Mouse (Mus musculus) hindbrain, postnatal 0 days (tissue): ENCODE data around the gene Upk3bl. TPM values are rescaled to one million over a fixed set of nuclear protein-coding genes. Genes with fewer than 3 reads are reported as not detected.

Source experiments
- ATAC-seq: fragments of 200-750 bp; cut with Nextera tagmentation; 2 replicates; pipeline ENCODE4 v1.8.0; 2017; ENCODE audit warnings: mild to moderate bottlenecking, moderate TSS enrichment, moderate library complexity
- DNase-seq: peaks from one replicate; pipeline ENCODE4 v3.0.0-alpha.2; 2015; ENCODE audit warnings: low spot score
- H3K27ac ChIP-seq: fragments of 300-500 bp; sonication (generic); 2 replicates; pipeline ENCODE4 v1.5.1; 2014; ENCODE audit warnings: mild to moderate bottlenecking
- H3K27me3 ChIP-seq: fragments of 300-500 bp; sonication (generic); 2 replicates; pipeline ENCODE4 v1.6.1; 2014; ENCODE audit warnings: low read length, mixed read lengths; ENCODE audit not compliant: insufficient read depth
- H3K36me3 ChIP-seq: fragments of 300-500 bp; sonication (generic); 2 replicates; pipeline ENCODE4 v1.6.1; 2014; ENCODE audit warnings: low read length, mixed read lengths; ENCODE audit not compliant: insufficient read depth
- H3K4me1 ChIP-seq: fragments of 300-500 bp; sonication (generic); 2 replicates; pipeline ENCODE4 v1.6.1; 2014; ENCODE audit warnings: antibody characterized with exemption, low read length, mixed read lengths; ENCODE audit not compliant: insufficient read depth
- H3K4me2 ChIP-seq: fragments of 300-500 bp; sonication (generic); 2 replicates; pipeline ENCODE4 v1.6.1; 2014; ENCODE audit warnings: low read depth, mild to moderate bottlenecking, low read length, moderate library complexity, mixed read lengths
- H3K4me3 ChIP-seq: fragments of 300-500 bp; sonication (generic); 2 replicates; pipeline ENCODE4 v1.5.1; 2014; ENCODE audit warnings: low read length
- H3K9ac ChIP-seq: fragments of 300-500 bp; sonication (generic); replicated peaks from 2 replicates; pipeline ENCODE4 v1.6.1; 2014; ENCODE audit warnings: mild to moderate bottlenecking, low read length, moderate library complexity, mixed read lengths
- H3K9me3 ChIP-seq: fragments of 300-500 bp; sonication (generic); 2 replicates; pipeline ENCODE4 v1.6.1; 2016; ENCODE audit warnings: low read length, mixed read lengths
- CTCF ChIP-seq: IDR thresholded peaks from 2 replicates; pipeline ENCODE4 v1.5.1; 2016; ENCODE audit warnings: antibody characterized with exemption, control low read depth, low read depth
- WGBS: fragments of 180-500 bp; shearing (Covaris S2); extraction: QIAGEN DNeasy Blood & Tissue Kit; methylation state at CpG from one replicate; pipeline ENCODE4 v1.1.7; 2014; 5-methylcytosine and 5-hydroxymethylcytosine counted together
- polyA plus RNA-seq: library from polyadenylated mRNA; unstranded; fragments of >200 nt; fragmentation: Nextera tagmentation; extraction: Ambion mirVana; gene quantifications from 2 replicates; pipeline ENCODE4 v1.2.1, GENCODE M21; 2015
- total RNA-seq: library from RNA; depleted of rRNA; stranded (reverse); fragments of >200 nt; gene quantifications from 2 replicates; pipeline ENCODE4 v1.2.3, GENCODE M21; 2014; rRNA removed

Gene Upk3bl
- total RNA-seq, result not detected in 2 replicates
- polyA plus RNA-seq, result 0.14 TPM in 1 of 2 replicates, not detected in the other

- Histone ChIP-seq H3K9ac (no peak within 1 kb of the TSS), H3K36me3 (no peaks in the 10 kb centered on the region), H3K9me3 (no peaks in the 10 kb centered on the region), H3K4me3 (no peak within 1 kb of the TSS), H3K27me3 (no peaks in the 10 kb centered on the region), H3K4me2 (no peak within 1 kb of the TSS), H3K27ac (no peak within 1 kb of the TSS), H3K4me1 (peaks cover 9% of the 10 kb centered on the region; the same call in 1 of the 2 replicates)
- ATAC-seq, result no peak
- no peak for DNase-seq
- TF ChIP-seq CTCF, result no peak
- WGBS, result 90% methylated on average over 11 of the region's 11 CpGs
These were observed at the start of gene Upk3bl for GRCm38 (mm10) chr5:136054301-136055077. TSS of gene Upk3bl (plus strand) at chr5:136054492.

GRCm38 (mm10) chr5:136004537-136004936, 49.8 kb upstream of the Upk3bl start:
- H3K4me1 ChIP-seq, result peaks cover 5% of the 10 kb centered on the region; the same call in 1 of the 2 replicates
- no peak for TF ChIP-seq CTCF
- no peak overlapping the region for H3K4me2 ChIP-seq
- no peaks in the 10 kb centered on the region for H3K36me3 ChIP-seq
- H3K9ac ChIP-seq, result no peak overlapping the region
- H3K27ac ChIP-seq, result no peak overlapping the region
- 77% methylated on average over 4 of the region's 4 CpGs for WGBS
- no peaks in the 10 kb centered on the region for H3K27me3 ChIP-seq
- ATAC-seq (no peak), DNase-seq (no peak)
- H3K9me3 ChIP-seq, result no peaks in the 10 kb centered on the region
- H3K4me3 ChIP-seq, result no peak overlapping the region

- no peak for ATAC-seq
- no peaks in the 10 kb centered on the region for H3K4me1 ChIP-seq
- H3K27ac ChIP-seq, result no peak overlapping the region
- no peaks in the 10 kb centered on the region for H3K27me3 ChIP-seq
- H3K4me3 ChIP-seq, result no peak overlapping the region
- peaks cover 20% of the 10 kb centered on the region for H3K36me3 ChIP-seq
- no peak for DNase-seq
- 66% methylated on average over 7 of the region's 7 CpGs for WGBS
- H3K4me2 ChIP-seq, result no peak overlapping the region
- TF ChIP-seq CTCF, result no peak
- H3K9ac ChIP-seq, result no peak overlapping the region
- no peaks in the 10 kb centered on the region for H3K9me3 ChIP-seq
These were observed 46.5 kb upstream of the Upk3bl start for GRCm38 (mm10) chr5:136007745-136008144.

- Histone ChIP-seq H3K27ac (no peak overlapping the region), H3K36me3 (peaks cover 20% of the 10 kb centered on the region), H3K4me3 (no peak overlapping the region), H3K4me2 (no peak overlapping the region), H3K4me1 (0 out of 2 replicates have a peak, but pooled peaks cover 2% of the 10 kb centered on the region), H3K9me3 (no peaks in the 10 kb centered on the region), H3K9ac (no peak overlapping the region), H3K27me3 (no peaks in the 10 kb centered on the region)
- 81% methylated on average over 10 of the region's 10 CpGs for WGBS
- TF ChIP-seq CTCF, result no peak
- no peak; the same call in 1 of the 2 replicates for ATAC-seq
- no peak for DNase-seq
These were observed 39.4 kb upstream of the Upk3bl start for GRCm38 (mm10) chr5:136014877-136015276.

GRCm38 (mm10) chr5:136015586-136015985, 38.7 kb upstream of the Upk3bl start:
- no peak overlapping the region for H3K4me2 ChIP-seq
- 0 out of 2 replicates have a peak, but pooled peaks cover 2% of the 10 kb centered on the region for H3K4me1 ChIP-seq
- no peak overlapping the region for H3K4me3 ChIP-seq
- peaks cover 16% of the 10 kb centered on the region for H3K36me3 ChIP-seq
- WGBS, result 50% methylated on average over 10 of the region's 10 CpGs
- ATAC-seq, result no peak
- H3K27me3 ChIP-seq, result no peaks in the 10 kb centered on the region
- no peaks in the 10 kb centered on the region for H3K9me3 ChIP-seq
- TF ChIP-seq CTCF, result no peak
- DNase-seq, result no peak
- no peak overlapping the region for H3K27ac ChIP-seq
- H3K9ac ChIP-seq, result no peak overlapping the region

- H3K4me1 ChIP-seq, result 0 out of 2 replicates have a peak, but pooled peaks cover 2% of the 10 kb centered on the region
- H3K36me3 ChIP-seq, result peaks cover 14% of the 10 kb centered on the region
These were observed 38.0 kb upstream of the Upk3bl start for GRCm38 (mm10) chr5:136016014-136016876.

More at GRCm38 (mm10) chr5:136016014-136016876, 38.0 kb upstream of the Upk3bl start:
- Histone ChIP-seq H3K4me3 (no peak overlapping the region), H3K27me3 (no peaks in the 10 kb centered on the region), H3K9me3 (no peaks in the 10 kb centered on the region), H3K4me2 (no peak overlapping the region), H3K9ac (no peak overlapping the region), H3K27ac (no peak overlapping the region; the same call in 1 of the 2 replicates)
- DNase-seq (peak; percentile 35), ATAC-seq (no peak)
- no peak for TF ChIP-seq CTCF
- WGBS, result 47% methylated on average over 10 of the region's 10 CpGs
